Mouse (Mus musculus) granulocyte monocyte progenitor cell, adult 5-6 weeks (primary cell): Measurements from ENCODE around the gene Maneal. TPM values are rescaled to one million over a fixed set of nuclear protein-coding genes. Genes with fewer than 3 reads are reported as not detected.

Experiments used
- total RNA-seq, 2 experiments: library from RNA; stranded (forward) in 1 of 2; stranded (reverse) in 1 of 2; fragments of 200-712, 200-1000 nt in 1 of 2; fragments of >200 nt in 1 of 2; fragmentation: Nextera tagmentation in 1 of 2; gene quantifications; 2 replicates each; pipeline ENCODE4 v1.2.3; 2014 to 2017

Gene Maneal
- total RNA-seq, 2 experiments from 2014 or later: 1.2 TPM; not detected in 1

Other genes starting within 250 kb of the Maneal start
- not detected in 2 replicates for gene Pou3f1, start 205.4 kb downstream of the Maneal start, total RNA-seq (2014; fragmentation: Nextera tagmentation)
- not detected in 2 replicates for gene Pou3f1, start 205.4 kb downstream of the Maneal start, total RNA-seq (2017)
- 57.1 and 62.4 TPM in 2 replicates for gene Utp11, start 168.6 kb downstream of the Maneal start, total RNA-seq (2014; fragmentation: Nextera tagmentation)
- 81.6 and 86.4 TPM in 2 replicates for gene Utp11, start 168.6 kb downstream of the Maneal start, total RNA-seq (2017)
- gene Fhl3, start 161.5 kb downstream of the Maneal start, total RNA-seq (2014; fragmentation: Nextera tagmentation): 10.4 and 16.6 TPM in 2 replicates
- gene Fhl3, start 161.5 kb downstream of the Maneal start, total RNA-seq (2017): 5.0 and 6.1 TPM in 2 replicates
- 90.7 and 105 TPM in 2 replicates for gene Sf3a3, start 147.4 kb downstream of the Maneal start, total RNA-seq (2014; fragmentation: Nextera tagmentation)
- gene Sf3a3, start 147.4 kb downstream of the Maneal start, total RNA-seq (2017): 167 and 170 TPM in 2 replicates
- gene Inpp5b, start 120.3 kb downstream of the Maneal start, total RNA-seq (2014; fragmentation: Nextera tagmentation): 31.5 and 52.6 TPM in 2 replicates
- 21.1 and 24.6 TPM in 2 replicates for gene Inpp5b, start 120.3 kb downstream of the Maneal start, total RNA-seq (2017)
- 37.9 and 42.6 TPM in 2 replicates for gene Mtf1, start 60.1 kb downstream of the Maneal start, total RNA-seq (2014; fragmentation: Nextera tagmentation)
- 11.3 and 26.3 TPM in 2 replicates for gene Mtf1, start 60.1 kb downstream of the Maneal start, total RNA-seq (2017)
- 38.1 and 65.5 TPM in 2 replicates for gene Yrdc, start 11.5 kb downstream of the Maneal start, total RNA-seq (2014; fragmentation: Nextera tagmentation)
- 18.7 and 29.1 TPM in 2 replicates for gene Yrdc, start 11.5 kb downstream of the Maneal start, total RNA-seq (2017)
- gene 1110065P20Rik, start 11.0 kb downstream of the Maneal start, total RNA-seq (2014; fragmentation: Nextera tagmentation): 15.0 and 19.4 TPM in 2 replicates
- 3.1 and 6.7 TPM in 2 replicates for gene 1110065P20Rik, start 11.0 kb downstream of the Maneal start, total RNA-seq (2017)
- not detected in 2 replicates for gene Epha10, start 18.7 kb upstream of the Maneal start, total RNA-seq (2014; fragmentation: Nextera tagmentation)
- gene Epha10, start 18.7 kb upstream of the Maneal start, total RNA-seq (2017): not detected in 2 replicates
- gene 9930104L06Rik, start 74.9 kb upstream of the Maneal start, total RNA-seq (2014; fragmentation: Nextera tagmentation): 6.9 and 14.1 TPM in 2 replicates
- 6.3 and 10.5 TPM in 2 replicates for gene 9930104L06Rik, start 74.9 kb upstream of the Maneal start, total RNA-seq (2017)
- gene Cdca8, start 77.1 kb upstream of the Maneal start, total RNA-seq (2014; fragmentation: Nextera tagmentation): 59.2 and 97.0 TPM in 2 replicates
- 120 and 136 TPM in 2 replicates for gene Cdca8, start 77.1 kb upstream of the Maneal start, total RNA-seq (2017)
- gene Rspo1, start 124.3 kb upstream of the Maneal start, total RNA-seq (2014; fragmentation: Nextera tagmentation): 4.0 TPM in 1 of 2 replicates, not detected in the other
- 0.86 and 1.2 TPM in 2 replicates for gene Rspo1, start 124.3 kb upstream of the Maneal start, total RNA-seq (2017)
- 67.9 and 84.5 TPM in 2 replicates for gene Gnl2, start 154.4 kb upstream of the Maneal start, total RNA-seq (2014; fragmentation: Nextera tagmentation)
- gene Gnl2, start 154.4 kb upstream of the Maneal start, total RNA-seq (2017): 161 and 163 TPM in 2 replicates
- not detected in 2 replicates for gene Dnali1, start 203.5 kb upstream of the Maneal start, total RNA-seq (2014; fragmentation: Nextera tagmentation)
- gene Dnali1, start 203.5 kb upstream of the Maneal start, total RNA-seq (2017): not detected in 2 replicates
- 23.9 and 28.5 TPM in 2 replicates for gene Snip1, start 204.5 kb upstream of the Maneal start, total RNA-seq (2014; fragmentation: Nextera tagmentation)
- 28.5 and 30.5 TPM in 2 replicates for gene Snip1, start 204.5 kb upstream of the Maneal start, total RNA-seq (2017)
- gene Meaf6, start 223.0 kb upstream of the Maneal start, total RNA-seq (2014; fragmentation: Nextera tagmentation): 53.2 and 99.6 TPM in 2 replicates
- gene Meaf6, start 223.0 kb upstream of the Maneal start, total RNA-seq (2017): 42.4 and 52.9 TPM in 2 replicates